Mouse (Mus musculus) telencephalon, adult 2 months (tissue): Measurements from ENCODE around the gene Tas2r103.

Experiments
- DNase-seq: peaks from one replicate; pipeline ENCODE4 v3.0.0-alpha.2; 2011; ENCODE audit warnings: low read depth, low spot score

The Tas2r103 gene

DNA sequence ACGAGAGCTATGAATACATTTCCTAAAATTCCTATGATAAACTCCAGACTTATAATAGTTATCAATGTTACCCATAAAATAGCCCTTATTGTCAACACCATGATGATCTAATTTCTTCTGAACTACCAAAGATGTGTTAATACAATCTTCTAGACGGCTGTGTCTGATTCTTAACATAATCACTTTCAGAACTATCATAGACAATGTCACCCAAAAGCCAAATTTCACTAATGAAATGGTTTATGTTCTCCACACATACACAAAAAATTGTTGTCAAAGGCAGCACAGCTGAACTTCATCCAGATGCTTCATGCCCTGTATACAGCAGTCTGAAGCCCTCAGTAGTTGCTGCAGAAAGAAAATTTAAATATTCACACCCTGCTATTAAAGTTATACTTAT is at the start of gene Tas2r103:
Tas2r103 (minus strand) TSS at position 101 of the 400 bp plus-strand sequence.
- no peak for DNase-seq

DNA sequence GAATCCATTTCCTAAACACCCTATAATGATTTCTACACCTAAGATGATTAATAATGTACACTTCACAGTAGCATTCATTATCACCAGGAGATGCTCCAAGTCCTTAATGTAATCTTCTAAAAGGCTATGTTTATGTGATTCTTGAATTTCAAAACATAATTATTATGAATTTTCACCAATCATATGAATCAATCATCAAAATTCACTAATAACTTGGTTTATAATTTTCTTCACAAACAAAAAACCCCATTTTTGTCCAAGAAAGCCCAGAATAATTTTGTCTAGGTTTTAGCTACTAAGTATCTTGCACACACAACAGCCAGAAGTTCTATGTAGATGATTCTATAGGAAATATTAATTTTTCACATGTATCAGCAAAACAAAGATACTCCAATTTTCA is 18.8 kb upstream of the Tas2r103 start, which contains the start of gene Tas2r140:
Tas2r140 (minus strand) TSS at position 101 of the 400 bp plus-strand sequence.
- no peak for DNase-seq
